Mouse (Mus musculus) spleen, postnatal 36 days (tissue): Measurements from ENCODE around the gene 4930518I15Rik.
"Not testable (repeated sequence)": the region's sequence is repeated elsewhere in the genome, so short reads cannot be mapped to it uniquely, and the experiment has no call there.

ENCODE experiments used
- DNase-seq, 2 experiments: peaks; one replicate each; pipeline ENCODE4 v3.0.0; 2022; ENCODE audit warnings: low spot score in 2 of 2, mixed read lengths in 1 of 2

Gene 4930518I15Rik

GRCm38 (mm10) chr2:156877726-156878125, 20.0 kb upstream of the 4930518I15Rik start:
- DNase-seq: peak; percentile 63 to 69

GRCm38 (mm10) chr2:156874760-156875510, 17.2 kb upstream of the 4930518I15Rik start:
- DNase-seq: no peak

GRCm38 (mm10) chr2:156874047-156874759, 16.5 kb upstream of the 4930518I15Rik start:
- no peak for DNase-seq

- peak; percentile 18 to 47 for DNase-seq
These were observed 15.9 kb upstream of the 4930518I15Rik start for GRCm38 (mm10) chr2:156873629-156874028.

- no peak for DNase-seq
These were observed 12.8 kb upstream of the 4930518I15Rik start for GRCm38 (mm10) chr2:156870519-156870918.

GRCm38 (mm10) chr2:156869554-156869953, 11.8 kb upstream of the 4930518I15Rik start:
- DNase-seq: no peak

- DNase-seq: no peak
These were observed 11.2 kb upstream of the 4930518I15Rik start for GRCm38 (mm10) chr2:156868994-156869393.

- DNase-seq: no peak
These were observed 6.7 kb upstream of the 4930518I15Rik start for GRCm38 (mm10) chr2:156864481-156864880.

- peak; percentile 54 to 75 for DNase-seq
These were observed 5.9 kb upstream of the 4930518I15Rik start for GRCm38 (mm10) chr2:156863487-156864160.

- peak; percentile 98 for DNase-seq
These were observed 5.2 kb upstream of the 4930518I15Rik start, which contains the start of gene Rab5if for GRCm38 (mm10) chr2:156862772-156863486. Gene Rab5if, plus strand, starts transcription at chr2:156863128.

- peak in 1 of 2 experiments; percentile 23 for DNase-seq
These were observed 4.4 kb upstream of the 4930518I15Rik start for GRCm38 (mm10) chr2:156862041-156862717.

GRCm38 (mm10) chr2:156858671-156859070, 925 bp upstream of the 4930518I15Rik start:
- DNase-seq: no peak

- peak; percentile 11 to 31 for DNase-seq
These were observed 358 bp downstream of the 4930518I15Rik start for GRCm38 (mm10) chr2:156857385-156857791.

GRCm38 (mm10) chr2:156856311-156856710, 1.4 kb downstream of the 4930518I15Rik start:
- no peak for DNase-seq

GRCm38 (mm10) chr2:156853999-156854771, 3.6 kb downstream of the 4930518I15Rik start:
- not testable (repeated sequence) for DNase-seq

GRCm38 (mm10) chr2:156853584-156853983, 4.2 kb downstream of the 4930518I15Rik start:
- DNase-seq: not testable (repeated sequence)

- no peak for DNase-seq
These were observed 7.2 kb downstream of the 4930518I15Rik start for GRCm38 (mm10) chr2:156850505-156850904.

GRCm38 (mm10) chr2:156848526-156849182, 9.1 kb downstream of the 4930518I15Rik start:
- DNase-seq: no peak

- DNase-seq: no peak
These were observed 10.1 kb downstream of the 4930518I15Rik start for GRCm38 (mm10) chr2:156847653-156848052.

- no peak for DNase-seq
These were observed 13.0 kb downstream of the 4930518I15Rik start for GRCm38 (mm10) chr2:156844715-156845114.
